Mouse (Mus musculus): ENCODE measurements around the gene Nbr1. TPM values are rescaled to one million over a fixed set of nuclear protein-coding genes. Genes with fewer than 3 reads are reported as not detected.
A peak's percentile ranks its signal among the peaks of the same experiment; 100 is the strongest.
"Not testable (repeated sequence)": the region's sequence is repeated elsewhere in the genome, so short reads cannot be mapped to it uniquely, and the experiment has no call there.

Nbr1 gene
- total and polyA plus RNA-seq, 3 experiments = 38.6 to 52.3 TPM; not detected in 1

GRCm38 (mm10) chr11:101582054-101583035 is 30.4 kb downstream of the Nbr1 start, which contains the start of gene Tmem106a:
Gene Tmem106a (plus strand): TSS chr11:101582242.
- peaks cover 7 to 8% of the 10 kb centered on the region in 2 experiments; a peak in 3 of 4 replicates for H3K36me3 ChIP-seq (ENCODE audit: control insufficient read depth in 1 of 2, insufficient read depth in 2 of 2, low read length in 2 of 2)
- peaks cover 3 to 5% of the 10 kb centered on the region in 2 experiments for H3K4me1 ChIP-seq (ENCODE audit: control insufficient read depth in 1 of 2, insufficient read depth in 2 of 2, low read length in 2 of 2)
- H3K79me2 ChIP-seq (ENCODE audit: control insufficient read depth, insufficient read depth, low read length, poor library complexity) = no peaks in the 10 kb centered on the region
- peak within 1 kb of the TSS; percentile 73 for H3K9ac ChIP-seq (ENCODE audit: control insufficient read depth, low read depth, low read length, poor library complexity, severe bottlenecking)
- peak within 1 kb of the TSS; percentile 83 to 84 for H3K4me3 ChIP-seq (ENCODE audit: control insufficient read depth in 1 of 2, insufficient read depth in 1 of 2, low read depth in 2 of 2, low read length in 2 of 2)
- no peaks in the 10 kb centered on the region for H3K9me3 ChIP-seq (replicated peaks; ENCODE audit: insufficient read depth, low read length)
- no peak for TF ChIP-seq ZMIZ1 (IDR thresholded peaks at IDR 0.05; ENCODE audit: low read depth, low read length)
- 0 out of 2 replicates have a peak, but pooled peaks have one; percentile 45 for TF ChIP-seq MAZ (IDR thresholded peaks at IDR 0.05; ENCODE audit: low read depth, low read length)
- TF ChIP-seq POLR2A (IDR thresholded peaks at IDR 0.05; ENCODE audit: control insufficient read depth in 1 of 2, insufficient read depth in 1 of 2, low read depth in 1 of 2, low read length in 2 of 2, poor library complexity in 1 of 2) = peak in 1 of 2 experiments; percentile 49; a peak in 1 of 4 replicates
- TF ChIP-seq MXI1 (IDR thresholded peaks at IDR 0.05; ENCODE audit: low read depth, low read length) = peak; percentile 63
- peak; percentile 62; the same call in 1 of the 2 replicates for TF ChIP-seq HCFC1 (IDR thresholded peaks at IDR 0.05; ENCODE audit: low read depth, low read length)
- 0 out of 2 replicates have a peak, but pooled peaks have one; percentile 29 for TF ChIP-seq TCF12 (IDR thresholded peaks at IDR 0.05; ENCODE audit: low read depth, low read length)
- peak; percentile 78; the same call in 1 of the 2 replicates for TF ChIP-seq ELF1 (IDR thresholded peaks at IDR 0.05; ENCODE audit: low read depth, low read length)
- no peak for TF ChIP-seq E2F4 (IDR thresholded peaks at IDR 0.05; ENCODE audit: borderline replicate concordance, low read depth, low read length)
- TF ChIP-seq TAL1 (IDR thresholded peaks at IDR 0.05; ENCODE audit: low read length) = no peak
- TF ChIP-seq ZNF384 (IDR thresholded peaks at IDR 0.05; ENCODE audit: low read depth, low read length) = no peak
- TF ChIP-seq SIN3A (IDR thresholded peaks at IDR 0.05; ENCODE audit: low read length) = peak; percentile 58
- no peak; the same call in 1 of the 2 replicates for TF ChIP-seq JUND (IDR thresholded peaks at IDR 0.05; ENCODE audit: low read depth, low read length)
- no peak for TF ChIP-seq GATA1 (IDR thresholded peaks at IDR 0.05; ENCODE audit: low read depth, low read length)
- TF ChIP-seq MAX (IDR thresholded peaks at IDR 0.05; ENCODE audit: low read length) = no peak
- TF ChIP-seq TBP (IDR thresholded peaks at IDR 0.05; ENCODE audit: low read depth, low read length) = 0 out of 2 replicates have a peak, but pooled peaks have one; percentile 35
- peak; percentile 59; the same call in 1 of the 2 replicates for TF ChIP-seq POLR2AphosphoS2 (IDR thresholded peaks at IDR 0.05; ENCODE audit: low read length)
- DNase-seq (ENCODE audit: low read depth, low spot score) = peak; percentile 90
- H3K27me3 ChIP-seq (ENCODE audit: control insufficient read depth in 1 of 2, insufficient read depth in 2 of 2, low read length in 2 of 2) = no peaks in the 10 kb centered on the region
- peak within 1 kb of the TSS; percentile 58 for H3K27ac ChIP-seq (ENCODE audit: control insufficient read depth, low read depth, low read length)

GRCm38 (mm10) chr11:101583205-101583604 is 31.3 kb downstream of the Nbr1 start:
- no peaks in the 10 kb centered on the region for H3K27me3 ChIP-seq (ENCODE audit: control insufficient read depth in 1 of 2, insufficient read depth in 2 of 2, low read length in 2 of 2)
- H3K36me3 ChIP-seq (ENCODE audit: control insufficient read depth in 1 of 2, insufficient read depth in 2 of 2, low read length in 2 of 2) = peaks cover 5 to 8% of the 10 kb centered on the region in 2 experiments; a peak in 3 of 4 replicates
- H3K9me3 ChIP-seq (replicated peaks; ENCODE audit: insufficient read depth, low read length) = no peaks in the 10 kb centered on the region
- no peak for TF ChIP-seq GATA1 (IDR thresholded peaks at IDR 0.05; ENCODE audit: low read depth, low read length)
- no peak for TF ChIP-seq POLR2AphosphoS2 (IDR thresholded peaks at IDR 0.05; ENCODE audit: low read length)
- peak; percentile 42 for TF ChIP-seq RCOR1 (IDR thresholded peaks at IDR 0.05; ENCODE audit: low read depth, low read length)
- TF ChIP-seq CHD1 (IDR thresholded peaks at IDR 0.05; ENCODE audit: low read depth, low read length) = no peak
- peak; percentile 94 for TF ChIP-seq ZNF384 (IDR thresholded peaks at IDR 0.05; ENCODE audit: low read depth, low read length)
- DNase-seq (ENCODE audit: low read depth, low spot score) = no peak
- no peak overlapping the region for H3K27ac ChIP-seq (ENCODE audit: control insufficient read depth, low read depth, low read length)
- no peak overlapping the region for H3K9ac ChIP-seq (ENCODE audit: control insufficient read depth, low read depth, low read length, poor library complexity, severe bottlenecking)
- no peak overlapping the region for H3K4me3 ChIP-seq (ENCODE audit: control insufficient read depth in 1 of 2, insufficient read depth in 1 of 2, low read depth in 2 of 2, low read length in 2 of 2)
- no peaks in the 10 kb centered on the region for H3K79me2 ChIP-seq (ENCODE audit: control insufficient read depth, insufficient read depth, low read length, poor library complexity)
- peaks cover 3 to 5% of the 10 kb centered on the region in 2 experiments for H3K4me1 ChIP-seq (ENCODE audit: control insufficient read depth in 1 of 2, insufficient read depth in 2 of 2, low read length in 2 of 2)

- not testable (repeated sequence) for H3K9ac ChIP-seq (ENCODE audit: control insufficient read depth, low read depth, low read length, poor library complexity, severe bottlenecking); H3K27me3 ChIP-seq (ENCODE audit: control insufficient read depth in 1 of 2, insufficient read depth in 2 of 2, low read length in 2 of 2); DNase-seq (ENCODE audit: low read depth, low spot score); H3K27ac ChIP-seq (ENCODE audit: control insufficient read depth, low read depth, low read length); H3K4me3 ChIP-seq (ENCODE audit: control insufficient read depth in 1 of 2, insufficient read depth in 1 of 2, low read depth in 2 of 2, low read length in 2 of 2); H3K79me2 ChIP-seq (ENCODE audit: control insufficient read depth, insufficient read depth, low read length, poor library complexity); H3K9me3 ChIP-seq (replicated peaks; ENCODE audit: insufficient read depth, low read length); H3K36me3 ChIP-seq (ENCODE audit: control insufficient read depth in 1 of 2, insufficient read depth in 2 of 2, low read length in 2 of 2)
- peaks cover 3 to 10% of the 10 kb centered on the region in 2 experiments for H3K4me1 ChIP-seq (ENCODE audit: control insufficient read depth in 1 of 2, insufficient read depth in 2 of 2, low read length in 2 of 2)
Observed at GRCm38 (mm10) chr11:101585031-101585430, 33.1 kb downstream of the Nbr1 start.
